Mouse (Mus musculus) forebrain, embryonic 16.5 days (tissue): Measurements from ENCODE around the gene Iglon5. TPM values are rescaled to one million over a fixed set of nuclear protein-coding genes. Genes with fewer than 3 reads are reported as not detected.

Source experiments
- ATAC-seq: fragments of 200-750 bp; cut with Nextera tagmentation; 2 replicates; pipeline ENCODE4 v1.8.0; 2017; ENCODE audit warnings: mild to moderate bottlenecking, moderate library complexity
- H3K27ac ChIP-seq: fragments of 300-500 bp; sonication (generic); 2 replicates; pipeline ENCODE4 v1.5.1; 2014; ENCODE audit warnings: low read length, control low read depth
- H3K27me3 ChIP-seq: fragments of 300-500 bp; sonication (generic); replicated peaks from 2 replicates; pipeline ENCODE4 v1.6.1; 2014; ENCODE audit warnings: low read length; ENCODE audit not compliant: control insufficient read depth, insufficient read depth
- H3K36me3 ChIP-seq: fragments of 300-500 bp; sonication (generic); 2 replicates; pipeline ENCODE4 v1.6.1; 2014; ENCODE audit not compliant: control insufficient read depth, insufficient read depth
- H3K4me1 ChIP-seq: fragments of 300-500 bp; sonication (generic); replicated peaks from 2 replicates; pipeline ENCODE4 v1.6.1; 2014; ENCODE audit warnings: low read length; ENCODE audit not compliant: control insufficient read depth, insufficient read depth
- H3K4me2 ChIP-seq: fragments of 300-500 bp; sonication (generic); 2 replicates; pipeline ENCODE4 v1.6.1; 2014; ENCODE audit warnings: mild to moderate bottlenecking, low read length, control low read depth
- H3K4me3 ChIP-seq: fragments of 300-500 bp; sonication (generic); replicated peaks from 2 replicates; pipeline ENCODE4 v1.5.1; 2014; ENCODE audit warnings: mild to moderate bottlenecking, low read length, control low read depth
- H3K9ac ChIP-seq: fragments of 300-500 bp; sonication (generic); replicated peaks from 2 replicates; pipeline ENCODE4 v1.6.1; 2014; ENCODE audit warnings: low read depth, low read length, control low read depth
- H3K9me3 ChIP-seq: fragments of 300-500 bp; sonication (generic); 2 replicates; pipeline ENCODE4 v1.6.1; 2016; ENCODE audit warnings: low read length; ENCODE audit not compliant: control insufficient read depth
- WGBS: fragments of 180-500 bp; shearing (Covaris S2); extraction: QIAGEN DNeasy Blood & Tissue Kit; methylation state at CpG from one replicate; pipeline ENCODE4 v1.1.7; 2014; 5-methylcytosine and 5-hydroxymethylcytosine counted together
- polyA plus RNA-seq: library from polyadenylated mRNA; unstranded; fragments of >200 nt; fragmentation: Nextera tagmentation; extraction: Ambion mirVana; gene quantifications from 2 replicates; pipeline ENCODE4 v1.2.1, GENCODE M21; 2015

Gene Iglon5
- polyA plus RNA-seq, 1 experiment from 2014 or later, result 4.5 TPM

GRCm38 (mm10) chr7:43440482-43440881 is 49.4 kb downstream of the Iglon5 start, which contains the start of gene Cldnd2:
Gene Cldnd2, plus strand, starts transcription at chr7:43440782.
- Histone ChIP-seq H3K9ac (no peak within 1 kb of the TSS), H3K27ac (no peak within 1 kb of the TSS), H3K4me2 (no peak within 1 kb of the TSS), H3K4me3 (no peak within 1 kb of the TSS), H3K27me3 (no peaks in the 10 kb centered on the region), H3K4me1 (peaks cover 21% of the 10 kb centered on the region), H3K9me3 (no peaks in the 10 kb centered on the region), H3K36me3 (no peaks in the 10 kb centered on the region)
- WGBS, result 82% methylated on average over 6 of the region's 6 CpGs
- ATAC-seq, result no peak

GRCm38 (mm10) chr7:43438611-43439010 is 51.3 kb downstream of the Iglon5 start:
- no peak overlapping the region for H3K4me3 ChIP-seq
- no peak overlapping the region for H3K27ac ChIP-seq
- no peak overlapping the region for H3K9ac ChIP-seq
- 80% methylated on average over 4 of the region's 4 CpGs for WGBS
- peaks cover 8% of the 10 kb centered on the region for H3K4me1 ChIP-seq
- no peaks in the 10 kb centered on the region for H3K9me3 ChIP-seq
- H3K27me3 ChIP-seq, result no peaks in the 10 kb centered on the region
- no peak overlapping the region for H3K4me2 ChIP-seq
- no peaks in the 10 kb centered on the region for H3K36me3 ChIP-seq
- no peak for ATAC-seq

GRCm38 (mm10) chr7:43436341-43437255 is 53.3 kb downstream of the Iglon5 start, which contains the start of gene Nkg7:
Gene Nkg7, plus strand, starts transcription at chr7:43437073.
- no peak within 1 kb of the TSS for H3K4me3 ChIP-seq
- 78% methylated on average over 10 of the region's 10 CpGs for WGBS

GRCm38 (mm10) chr7:43434676-43435075 is 55.2 kb downstream of the Iglon5 start:
- Histone ChIP-seq H3K4me2 (no peak overlapping the region), H3K9ac (no peak overlapping the region), H3K4me1 (no peaks in the 10 kb centered on the region), H3K27ac (no peak overlapping the region), H3K9me3 (no peaks in the 10 kb centered on the region), H3K27me3 (no peaks in the 10 kb centered on the region), H3K4me3 (no peak overlapping the region), H3K36me3 (no peaks in the 10 kb centered on the region)
- 87% methylated on average over 5 of the region's 5 CpGs for WGBS
- ATAC-seq, result no peak

More at GRCm38 (mm10) chr7:43436341-43437255, 53.3 kb downstream of the Iglon5 start, which contains the start of gene Nkg7:
- no peaks in the 10 kb centered on the region for H3K4me1 ChIP-seq
- no peaks in the 10 kb centered on the region for H3K27me3 ChIP-seq
- H3K27ac ChIP-seq, result no peak within 1 kb of the TSS
- H3K9me3 ChIP-seq, result no peaks in the 10 kb centered on the region
- no peaks in the 10 kb centered on the region for H3K36me3 ChIP-seq
- H3K9ac ChIP-seq, result no peak within 1 kb of the TSS
- no peak for ATAC-seq
- H3K4me2 ChIP-seq, result no peak within 1 kb of the TSS

GRCm38 (mm10) chr7:43432891-43433290 is 57.0 kb downstream of the Iglon5 start:
- no peak for ATAC-seq
- no peak overlapping the region for H3K4me2 ChIP-seq
- no peaks in the 10 kb centered on the region for H3K27me3 ChIP-seq
- no peak overlapping the region for H3K27ac ChIP-seq
- no peaks in the 10 kb centered on the region for H3K4me1 ChIP-seq
- no peaks in the 10 kb centered on the region for H3K36me3 ChIP-seq
- H3K9me3 ChIP-seq, result no peaks in the 10 kb centered on the region
- no peak overlapping the region for H3K9ac ChIP-seq
- 75% methylated on average over 4 of the region's 4 CpGs for WGBS
- no peak overlapping the region for H3K4me3 ChIP-seq

GRCm38 (mm10) chr7:43429500-43429899 is 60.4 kb downstream of the Iglon5 start:
- no peaks in the 10 kb centered on the region for H3K4me1 ChIP-seq
- H3K27ac ChIP-seq, result no peak overlapping the region
- H3K9ac ChIP-seq, result no peak overlapping the region
- H3K27me3 ChIP-seq, result no peaks in the 10 kb centered on the region
- no peak for ATAC-seq
- H3K9me3 ChIP-seq, result no peaks in the 10 kb centered on the region
- no peak overlapping the region for H3K4me2 ChIP-seq
- no peak overlapping the region for H3K4me3 ChIP-seq
- no peaks in the 10 kb centered on the region for H3K36me3 ChIP-seq
- 62% methylated on average over 4 of the region's 4 CpGs for WGBS

- ATAC-seq, result no peak
- H3K4me3 ChIP-seq, result no peak within 1 kb of the TSS
- no peaks in the 10 kb centered on the region for H3K27me3 ChIP-seq
- 0 out of 2 replicates have a peak, but pooled peaks cover 2% of the 10 kb centered on the region for H3K4me1 ChIP-seq
- no peaks in the 10 kb centered on the region for H3K9me3 ChIP-seq
- H3K9ac ChIP-seq, result no peak within 1 kb of the TSS
- no peak within 1 kb of the TSS for H3K27ac ChIP-seq
- 78% methylated on average over 8 of the region's 8 CpGs for WGBS
- no peak within 1 kb of the TSS for H3K4me2 ChIP-seq
- H3K36me3 ChIP-seq, result no peaks in the 10 kb centered on the region
Measured at GRCm38 (mm10) chr7:43427406-43427805, 62.5 kb downstream of the Iglon5 start, which contains the start of gene Lim2. Gene Lim2, plus strand, starts transcription at chr7:43427670.

- Histone ChIP-seq H3K9ac (no peak overlapping the region), H3K4me1 (0 out of 2 replicates have a peak, but pooled peaks cover 2% of the 10 kb centered on the region), H3K4me2 (no peak overlapping the region), H3K9me3 (no peaks in the 10 kb centered on the region), H3K27ac (no peak overlapping the region), H3K36me3 (no peaks in the 10 kb centered on the region), H3K4me3 (no peak overlapping the region), H3K27me3 (no peaks in the 10 kb centered on the region)
- WGBS, result 55% methylated on average over 3 of the region's 3 CpGs
- no peak for ATAC-seq
Measured at GRCm38 (mm10) chr7:43423991-43424625, 65.8 kb downstream of the Iglon5 start.

GRCm38 (mm10) chr7:43422995-43423617 is 66.8 kb downstream of the Iglon5 start:
- Histone ChIP-seq H3K27me3 (no peaks in the 10 kb centered on the region), H3K9me3 (no peaks in the 10 kb centered on the region), H3K4me2 (0 out of 2 replicates have a peak overlapping the region, but pooled peaks have one; percentile 1), H3K9ac (no peak overlapping the region), H3K4me1 (0 out of 2 replicates have a peak, but pooled peaks cover 2% of the 10 kb centered on the region), H3K27ac (no peak overlapping the region), H3K36me3 (no peaks in the 10 kb centered on the region), H3K4me3 (no peak overlapping the region)
- 10% methylated on average over 11 of the region's 11 CpGs for WGBS
- peak; percentile 90 for ATAC-seq
